16 mouse cellular contexts compared by ENCODE assay signal in the genomic region with DNA sequence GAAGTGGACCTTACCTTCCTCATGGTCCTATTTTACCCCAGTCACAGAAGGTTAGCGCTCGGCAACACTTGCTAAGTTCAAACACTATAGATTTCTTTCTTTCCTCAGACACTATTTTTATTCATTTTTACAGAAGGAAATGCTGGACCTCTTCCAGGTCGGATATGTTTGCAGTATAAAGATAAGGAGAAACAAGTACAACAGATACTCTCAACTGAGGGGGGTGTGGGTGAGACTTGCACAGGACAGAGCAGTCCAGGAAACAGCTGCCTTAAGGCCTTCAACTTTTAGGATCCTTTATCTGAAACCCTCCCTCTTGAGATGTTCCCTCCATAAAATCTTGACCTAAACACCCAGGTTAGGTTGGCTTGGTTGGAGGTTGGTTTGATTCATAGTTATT.
DNase-seq lines count a peak whose midpoint lies in the region; ATAC-seq lines count a peak whose summit lies in the region.
"Had no signal": no experiment of that assay in that cellular context is flagged by ENCODE, and none has a peak within 500 bp of the region (broad histone marks: within the 10 kb centered on the region; RNA-seq: fewer than 3 reads in every experiment).

No protein-coding gene starts in this region.

- ATAC-seq in heart, embryonic 12.5 days (ENCODE audit: insufficient number of reproducible peaks, low FRiP score), result no peak
- peak; percentile 61 for ATAC-seq in lung, embryonic 16.5 days (ENCODE audit: low read depth)
- peak; percentile 74 for ATAC-seq in erythroblast, adult 5-6 weeks (replicated peaks; ENCODE audit: low FRiP score, poor library complexity, severe bottlenecking)
- ATAC-seq in megakaryocyte-erythroid progenitor cell, adult 5-6 weeks (replicated peaks; ENCODE audit: low FRiP score, low TSS enrichment, poor library complexity, severe bottlenecking), result peak; percentile 99
- ATAC-seq in forebrain, embryonic 16.5 days, result no peak
- ATAC-seq: forebrain, embryonic 13.5 days had no signal

- H3K4me3 ChIP-seq in heart, embryonic 12.5 days, result no peak overlapping the region
- H3K4me3 ChIP-seq in lung, embryonic 16.5 days (ENCODE audit: low read length), result no peak overlapping the region
- H3K4me3 ChIP-seq in forebrain, embryonic 16.5 days (replicated peaks; ENCODE audit: low read length), result no peak overlapping the region
- H3K4me3 ChIP-seq: embryonic facial prominence, embryonic 13.5 days; forebrain, embryonic 13.5 days; heart, adult 2 months; hindbrain, embryonic 13.5 days; lung, embryonic 15.5 days; neural tube, embryonic 13.5 days had no signal

- H3K4me2 ChIP-seq in heart, embryonic 12.5 days, result no peak overlapping the region
- H3K4me2 ChIP-seq in lung, embryonic 16.5 days (ENCODE audit: low read depth, low read length), result no peak overlapping the region
- no peak overlapping the region for H3K4me2 ChIP-seq in forebrain, embryonic 16.5 days (ENCODE audit: low read length)
- H3K4me2 ChIP-seq: embryonic facial prominence, embryonic 13.5 days; forebrain, embryonic 13.5 days; hindbrain, embryonic 13.5 days; lung, embryonic 15.5 days; neural tube, embryonic 13.5 days had no signal

- intact Hi-C loops in heart, postnatal 10 days (cut with DNase I), result no loop called here

- H3K27ac ChIP-seq in heart, embryonic 12.5 days (ENCODE audit: poor library complexity, severe bottlenecking), result no peak overlapping the region
- H3K27ac ChIP-seq in lung, embryonic 16.5 days (ENCODE audit: low read length), result no peak overlapping the region
- no peak overlapping the region for H3K27ac ChIP-seq in forebrain, embryonic 16.5 days (ENCODE audit: low read length)
- H3K27ac ChIP-seq: embryonic facial prominence, embryonic 13.5 days; forebrain, embryonic 13.5 days; heart, adult 2 months; hindbrain, embryonic 13.5 days; lung, embryonic 15.5 days; neural tube, embryonic 13.5 days had no signal

- H3K4me1 ChIP-seq in heart, embryonic 12.5 days (replicated peaks), result no peaks in the 10 kb centered on the region
- no peaks in the 10 kb centered on the region for H3K4me1 ChIP-seq in lung, embryonic 16.5 days (replicated peaks; ENCODE audit: control insufficient read depth, insufficient read depth, low read length)
- H3K4me1 ChIP-seq in forebrain, embryonic 16.5 days (replicated peaks; ENCODE audit: control insufficient read depth, insufficient read depth, low read length), result no peaks in the 10 kb centered on the region
- H3K4me1 ChIP-seq: embryonic facial prominence, embryonic 13.5 days; forebrain, embryonic 13.5 days; hindbrain, embryonic 13.5 days; lung, embryonic 15.5 days; neural tube, embryonic 13.5 days had no signal

- DNase-seq in heart, postnatal 10 days, result peak; percentile 8 to 17
- no peak for DNase-seq in lung, postnatal 25 days (ENCODE audit: low spot score)
- DNase-seq in T-cell, adult 2 months (ENCODE audit: low spot score), result no peak
- DNase-seq: adrenal gland, postnatal 14 days; cerebellum, postnatal 25 days; heart, adult 2 months had no signal

- no peak overlapping the region for H3K9ac ChIP-seq in heart, embryonic 12.5 days
- no peak overlapping the region for H3K9ac ChIP-seq in lung, embryonic 16.5 days (ENCODE audit: low read length)
- no peak overlapping the region for H3K9ac ChIP-seq in forebrain, embryonic 16.5 days (replicated peaks; ENCODE audit: low read depth, low read length)
- H3K9ac ChIP-seq: embryonic facial prominence, embryonic 13.5 days; forebrain, embryonic 13.5 days; hindbrain, embryonic 13.5 days; lung, embryonic 15.5 days; neural tube, embryonic 13.5 days had no signal

- H3K27me3 ChIP-seq in heart, embryonic 12.5 days (replicated peaks), result no peaks in the 10 kb centered on the region
- no peaks in the 10 kb centered on the region for H3K27me3 ChIP-seq in lung, embryonic 16.5 days (ENCODE audit: control insufficient read depth, insufficient read depth, low read depth, low read length)
- H3K27me3 ChIP-seq in forebrain, embryonic 16.5 days (replicated peaks; ENCODE audit: control insufficient read depth, insufficient read depth, low read length), result no peaks in the 10 kb centered on the region

- no peaks in the 10 kb centered on the region for H3K9me3 ChIP-seq in heart, embryonic 12.5 days (replicated peaks)
- no peaks in the 10 kb centered on the region for H3K9me3 ChIP-seq in lung, embryonic 16.5 days (ENCODE audit: control insufficient read depth, low read length)
- no peaks in the 10 kb centered on the region for H3K9me3 ChIP-seq in forebrain, embryonic 16.5 days (ENCODE audit: control insufficient read depth, low read length)
- H3K9me3 ChIP-seq: embryonic facial prominence, embryonic 13.5 days; forebrain, embryonic 13.5 days; hindbrain, embryonic 13.5 days; lung, embryonic 15.5 days; neural tube, embryonic 13.5 days had no signal

- no peaks in the 10 kb centered on the region for H3K36me3 ChIP-seq in heart, embryonic 12.5 days
- H3K36me3 ChIP-seq in lung, embryonic 16.5 days (ENCODE audit: control insufficient read depth, insufficient read depth, low read length), result no peaks in the 10 kb centered on the region
- H3K36me3 ChIP-seq in forebrain, embryonic 16.5 days (ENCODE audit: control insufficient read depth, insufficient read depth), result no peaks in the 10 kb centered on the region
- H3K36me3 ChIP-seq: embryonic facial prominence, embryonic 13.5 days; hindbrain, embryonic 13.5 days; lung, embryonic 15.5 days; neural tube, embryonic 13.5 days had no signal

- 46% methylated on average over 3 of the region's 3 CpGs for WGBS in heart, embryonic 12.5 days
- 23% methylated on average over 3 of the region's 3 CpGs for WGBS in lung, embryonic 16.5 days
- WGBS in forebrain, embryonic 16.5 days, result 86% methylated on average over 3 of the region's 3 CpGs

Comparison
In these comparisons a context has a peak if more than half of its experiments do, and no peak if none do; other contexts are left out.
1. DNase-seq: peak in heart, postnatal 10 days (2 of 2); none in lung, postnatal 25 days (single experiment) and T-cell, adult 2 months (single experiment).
2. ATAC-seq: peak in lung, embryonic 16.5 days (single experiment), erythroblast, adult 5-6 weeks (single experiment) and megakaryocyte-erythroid progenitor cell, adult 5-6 weeks (single experiment); none in heart, embryonic 12.5 days (single experiment) and forebrain, embryonic 16.5 days (single experiment).